Mouse (Mus musculus) kidney, adult 2 months (tissue): ENCODE measurements at regions not wholly inside any gene's neighbourhood (a gene's known extent, or its start where the extent isn't known, plus 50 kb on each side); places are given as distances from the start of the nearest gene placed in this dataset.
A peak's percentile ranks its signal among the peaks of the same experiment; 100 is the strongest.

Source experiments
- DNase-seq: peaks from one replicate; pipeline ENCODE4 v3.0.0; 2021
- H3K27ac ChIP-seq: fragments of 200-500 bp; 2 replicates; pipeline ENCODE4 v1.5.1; 2012; ENCODE audit warnings: low read depth, low read length, control low read depth, inconsistent platforms; ENCODE audit not compliant: insufficient read depth
- H3K27me3 ChIP-seq: fragments of 200-500 bp; replicated peaks from 2 replicates; pipeline ENCODE4 v1.6.1; 2012; ENCODE audit warnings: mild to moderate bottlenecking, moderate library complexity, low read length, inconsistent platforms; ENCODE audit not compliant: control insufficient read depth, insufficient read depth
- H3K36me3 ChIP-seq: fragments of 200-500 bp; 2 replicates; pipeline ENCODE4 v1.6.1; 2012; ENCODE audit warnings: mild to moderate bottlenecking, moderate library complexity, low read length, inconsistent platforms; ENCODE audit not compliant: control insufficient read depth, insufficient read depth
- H3K4me1 ChIP-seq: fragments of 200-500 bp; 2 replicates; pipeline ENCODE4 v1.6.1; 2011; ENCODE audit warnings: low read length; ENCODE audit not compliant: control insufficient read depth, insufficient read depth
- H3K4me3 ChIP-seq: fragments of 200-500 bp; 2 replicates; pipeline ENCODE4 v1.5.1; 2011; ENCODE audit warnings: mild to moderate bottlenecking, low read depth, low read length, control low read depth; ENCODE audit not compliant: insufficient read depth
- CTCF ChIP-seq: fragments of 200-500 bp; conservative IDR thresholded peaks from 2 replicates; pipeline ENCODE4 v1.5.1; 2011; ENCODE audit warnings: low read depth, mild to moderate bottlenecking, control low read depth, low read length, moderate library complexity, mixed read lengths; ENCODE audit not compliant: insufficient read depth, insufficient read length
- POLR2A ChIP-seq: fragments of 200-500 bp; IDR thresholded peaks from one replicate; pipeline ENCODE4 v1.6.1; 2011; ENCODE audit warnings: low read depth, low read length, control low read depth
- WGBS: fragments of 180-500 bp; shearing (Covaris S2); methylation state at CpG from one replicate; pipeline ENCODE4 v1.1.7; 2018; 5-methylcytosine and 5-hydroxymethylcytosine counted together

GRCm38 (mm10) chrX:70899720-70900479, 150.2 kb upstream of the Mamld1 start:
- Histone ChIP-seq H3K27me3 (no peaks in the 10 kb centered on the region), H3K4me3 (no peak overlapping the region), H3K4me1 (no peaks in the 10 kb centered on the region), H3K36me3 (no peaks in the 10 kb centered on the region), H3K27ac (no peak overlapping the region)
- 53% methylated on average over 8 of the region's 8 CpGs for WGBS
- TF ChIP-seq CTCF (no peak), POLR2A (no peak)
- no peak for DNase-seq

- Histone ChIP-seq H3K27me3 (no peaks in the 10 kb centered on the region), H3K4me3 (no peak overlapping the region), H3K36me3 (no peaks in the 10 kb centered on the region), H3K4me1 (no peaks in the 10 kb centered on the region), H3K27ac (no peak overlapping the region)
- no peak for DNase-seq
- TF ChIP-seq POLR2A (no peak), CTCF (no peak)
- 71% methylated on average over 2 of the region's 2 CpGs for WGBS
Observed at GRCm38 (mm10) chrX:70925646-70926045, 124.4 kb upstream of the Mamld1 start.

GRCm38 (mm10) chrX:70931944-70932343, 118.1 kb upstream of the Mamld1 start:
- Histone ChIP-seq H3K27me3 (no peaks in the 10 kb centered on the region), H3K36me3 (no peaks in the 10 kb centered on the region), H3K4me1 (no peaks in the 10 kb centered on the region), H3K27ac (no peak overlapping the region), H3K4me3 (no peak overlapping the region)
- DNase-seq, result no peak
- TF ChIP-seq CTCF (no peak), POLR2A (no peak)
- WGBS, result 50% methylated on average over 2 of the region's 2 CpGs

- no peak overlapping the region for H3K27ac ChIP-seq
- H3K27me3 ChIP-seq, result no peaks in the 10 kb centered on the region
- no peaks in the 10 kb centered on the region for H3K36me3 ChIP-seq
- no peak overlapping the region for H3K4me3 ChIP-seq
- DNase-seq, result no peak
- H3K4me1 ChIP-seq, result no peaks in the 10 kb centered on the region
- TF ChIP-seq CTCF (no peak), POLR2A (no peak)
- WGBS, result 43% methylated on average over 2 of the region's 2 CpGs
Observed at GRCm38 (mm10) chrX:70945382-70945781, 104.7 kb upstream of the Mamld1 start.

- Histone ChIP-seq H3K36me3 (no peaks in the 10 kb centered on the region), H3K27ac (no peak overlapping the region), H3K4me1 (no peaks in the 10 kb centered on the region), H3K4me3 (no peak overlapping the region), H3K27me3 (no peaks in the 10 kb centered on the region)
- WGBS, result 35% methylated on average over 8 of the region's 8 CpGs
- no peak for TF ChIP-seq POLR2A
- no peak for TF ChIP-seq CTCF
- DNase-seq, result peak; percentile 37
Observed at GRCm38 (mm10) chrX:70946052-70946451, 104.0 kb upstream of the Mamld1 start.

- no peak for TF ChIP-seq POLR2A
- TF ChIP-seq CTCF, result no peak
- Histone ChIP-seq H3K27me3 (no peaks in the 10 kb centered on the region), H3K4me3 (no peak overlapping the region), H3K4me1 (no peaks in the 10 kb centered on the region), H3K36me3 (no peaks in the 10 kb centered on the region), H3K27ac (no peak overlapping the region)
- DNase-seq, result no peak
- WGBS, result 73% methylated on average over 3 of the region's 3 CpGs
Observed at GRCm38 (mm10) chrX:70949232-70949631, 100.8 kb upstream of the Mamld1 start.

- H3K27ac ChIP-seq, result no peak overlapping the region
- no peak for DNase-seq
Observed at GRCm38 (mm10) chrX:70953022-70953421, 97.0 kb upstream of the Mamld1 start.

More at GRCm38 (mm10) chrX:70953022-70953421, 97.0 kb upstream of the Mamld1 start:
- Histone ChIP-seq H3K27me3 (no peaks in the 10 kb centered on the region), H3K4me3 (no peak overlapping the region), H3K4me1 (no peaks in the 10 kb centered on the region), H3K36me3 (no peaks in the 10 kb centered on the region)
- no peak for TF ChIP-seq CTCF
- no peak for TF ChIP-seq POLR2A
- WGBS, result 82% methylated on average over 3 of the region's 3 CpGs
